Mouse (Mus musculus) limb, embryonic 14.5 days (tissue): ENCODE data around the gene Sult1a1. TPM values are rescaled to one million over a fixed set of nuclear protein-coding genes. Genes with fewer than 3 reads are reported as not detected.
"Not testable (repeated sequence)": the region's sequence is repeated elsewhere in the genome, so short reads cannot be mapped to it uniquely, and the experiment has no call there.

ENCODE experiments used
- ATAC-seq: fragments of 200-750 bp; cut with Nextera tagmentation; 2 replicates; pipeline ENCODE4 v1.8.0; 2017; ENCODE audit warnings: low read depth, moderate number of reproducible peaks, moderate TSS enrichment; ENCODE audit not compliant: low FRiP score
- DNase-seq: peaks from one replicate; pipeline ENCODE4 v3.0.0-alpha.2; 2015; ENCODE audit warnings: low spot score
- H3K27ac ChIP-seq: fragments of 300-500 bp; sonication (generic); replicated peaks from 2 replicates; pipeline ENCODE4 v1.5.1; 2014; ENCODE audit warnings: low read depth, mild to moderate bottlenecking, low read length, moderate library complexity, mixed read lengths
- H3K27me3 ChIP-seq: fragments of 300-500 bp; sonication (generic); 2 replicates; pipeline ENCODE4 v1.6.1; 2014; ENCODE audit warnings: low read length, mixed read lengths; ENCODE audit not compliant: control insufficient read depth, insufficient read depth
- H3K36me3 ChIP-seq: fragments of 300-500 bp; sonication (generic); 2 replicates; pipeline ENCODE4 v1.6.1; 2014; ENCODE audit warnings: mild to moderate bottlenecking, low read length, moderate library complexity, mixed read lengths; ENCODE audit not compliant: control insufficient read depth, insufficient read depth
- H3K4me1 ChIP-seq: fragments of 300-500 bp; sonication (generic); 2 replicates; pipeline ENCODE4 v1.6.1; 2014; ENCODE audit warnings: antibody characterized with exemption, low read length, mixed read lengths; ENCODE audit not compliant: control insufficient read depth, insufficient read depth
- H3K4me2 ChIP-seq: fragments of 300-500 bp; sonication (generic); replicated peaks from 2 replicates; pipeline ENCODE4 v1.6.1; 2014; ENCODE audit warnings: low read depth, mild to moderate bottlenecking, low read length, moderate library complexity; ENCODE audit not compliant: severe bottlenecking
- H3K4me3 ChIP-seq: fragments of 300-500 bp; sonication (generic); replicated peaks from 2 replicates; pipeline ENCODE4 v1.5.1; 2014; ENCODE audit warnings: low read length
- H3K9ac ChIP-seq: fragments of 300-500 bp; sonication (generic); 2 replicates; pipeline ENCODE4 v1.6.1; 2014; ENCODE audit warnings: mild to moderate bottlenecking, low read depth, low read length, moderate library complexity; ENCODE audit not compliant: severe bottlenecking
- H3K9me3 ChIP-seq: fragments of 300-500 bp; sonication (generic); 2 replicates; pipeline ENCODE4 v1.6.1; 2016; ENCODE audit warnings: low read length; ENCODE audit not compliant: control insufficient read depth
- POLR2A ChIP-seq: fragments of 200-500 bp; IDR thresholded peaks from 2 replicates; pipeline ENCODE4 v1.8.0; 2012; ENCODE audit warnings: inconsistent platforms, mild to moderate bottlenecking, moderate library complexity, borderline replicate concordance; ENCODE audit not compliant: insufficient read depth, insufficient read length; ENCODE audit errors: extremely low read depth
- WGBS: fragments of 180-500 bp; shearing (Covaris S2); extraction: QIAGEN DNeasy Blood & Tissue Kit; methylation state at CpG from one replicate; pipeline ENCODE4 v1.1.7; 2014; 5-methylcytosine and 5-hydroxymethylcytosine counted together
- polyA plus RNA-seq, 2 experiments: library from polyadenylated mRNA; depleted of rRNA in 1 of 2; stranded (reverse) in 1 of 2; unstranded in 1 of 2; fragments of >200 nt; fragmentation: Nextera tagmentation in 1 of 2; extraction: Ambion mirVana in 1 of 2; gene quantifications; 2 replicates each; pipeline versions ENCODE4 v1.2.1 to v1.2.3; 2012 to 2014

Gene Sult1a1
- polyA plus RNA-seq, 2 experiments: 6.9 to 10.3 TPM

DNA sequence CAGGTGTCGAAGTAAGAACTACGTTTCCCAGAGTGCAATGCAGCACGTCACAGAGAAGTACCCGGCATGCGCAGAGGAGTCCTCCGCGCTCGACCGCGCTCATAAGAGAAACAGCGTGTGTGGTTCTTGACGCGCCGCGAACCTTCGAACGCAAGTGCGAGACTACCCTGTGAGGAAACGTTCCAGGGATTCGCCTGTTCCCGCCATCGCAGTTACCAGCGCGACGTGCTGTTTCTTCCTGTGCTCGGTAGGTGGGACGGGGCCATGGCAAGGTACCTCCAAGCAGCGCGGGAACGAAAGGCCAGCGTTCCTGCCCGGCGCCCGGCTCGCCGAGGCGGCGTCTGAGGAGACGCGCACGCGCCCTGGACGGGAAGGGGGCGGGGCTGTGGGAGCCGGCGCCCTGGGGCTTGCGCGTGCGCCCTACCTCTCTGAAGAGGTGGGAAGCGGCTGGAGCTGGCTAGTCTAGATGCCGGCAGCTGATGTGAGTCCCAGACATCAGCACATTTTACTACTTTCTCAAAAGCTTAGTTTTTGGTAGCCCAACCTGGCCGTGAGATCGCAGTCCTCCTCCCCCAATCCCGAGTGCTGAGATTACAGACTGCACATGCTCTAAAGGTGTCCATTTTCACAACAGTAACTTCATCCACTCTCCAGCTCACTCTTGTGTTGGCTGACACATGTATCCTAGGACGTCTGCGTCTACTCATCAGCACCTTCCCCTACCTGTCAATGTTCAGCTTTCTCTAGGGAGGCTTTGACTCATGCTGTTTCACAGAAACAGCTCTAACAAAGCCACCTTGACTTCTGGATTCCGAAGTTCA is 26.8 kb downstream of the Sult1a1 start, which contains the start of gene Sgf29:
Gene Sgf29, plus strand, starts transcription at position 79 of the 821 bp plus-strand sequence.
- TF ChIP-seq POLR2A: peak; percentile 99
- Histone ChIP-seq H3K9ac (peak within 1 kb of the TSS; percentile 65), H3K4me2 (peak within 1 kb of the TSS; percentile 75), H3K36me3 (no peaks in the 10 kb centered on the region), H3K9me3 (no peaks in the 10 kb centered on the region), H3K27me3 (no peaks in the 10 kb centered on the region), H3K27ac (peak within 1 kb of the TSS; percentile 91), H3K4me1 (0 out of 2 replicates have a peak, but pooled peaks cover 2% of the 10 kb centered on the region), H3K4me3 (peak within 1 kb of the TSS; percentile 59)
- DNase-seq (peak; percentile 95), ATAC-seq (peak; percentile 97)
- WGBS: under 1% methylated on average over 54 of the region's 57 CpGs

DNA sequence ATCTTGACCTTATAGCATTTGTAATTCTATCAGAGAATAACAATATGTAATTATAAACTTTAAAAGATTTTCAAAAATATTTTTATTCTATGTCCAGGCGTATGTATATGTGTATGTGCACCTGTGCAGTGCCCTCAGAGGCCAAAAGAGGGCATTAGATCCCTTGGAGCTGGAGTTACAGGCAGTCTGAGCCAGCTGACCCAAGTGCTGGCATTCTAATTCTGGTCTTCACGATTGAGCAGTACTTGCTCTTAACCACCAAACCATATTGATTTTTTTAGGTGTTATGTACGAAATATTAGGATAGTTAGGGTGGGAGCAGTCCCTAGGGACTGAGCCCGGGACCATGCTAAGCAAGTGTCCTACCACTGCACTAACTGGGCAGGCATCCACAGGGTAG is 27.7 kb downstream of the Sult1a1 start:
- Histone ChIP-seq H3K9ac (no peak overlapping the region), H3K27ac (no peak overlapping the region), H3K27me3 (no peaks in the 10 kb centered on the region), H3K36me3 (no peaks in the 10 kb centered on the region), H3K4me2 (peak overlapping the region; percentile 75; the same call in 1 of the 2 replicates), H3K9me3 (no peaks in the 10 kb centered on the region), H3K4me3 (peak overlapping the region; percentile 59; the same call in 1 of the 2 replicates), H3K4me1 (0 out of 2 replicates have a peak, but pooled peaks cover 2% of the 10 kb centered on the region)
- 76% methylated on average over 4 of the region's 4 CpGs for WGBS
- TF ChIP-seq POLR2A: no peak
- DNase-seq (no peak), ATAC-seq (no peak)

DNA sequence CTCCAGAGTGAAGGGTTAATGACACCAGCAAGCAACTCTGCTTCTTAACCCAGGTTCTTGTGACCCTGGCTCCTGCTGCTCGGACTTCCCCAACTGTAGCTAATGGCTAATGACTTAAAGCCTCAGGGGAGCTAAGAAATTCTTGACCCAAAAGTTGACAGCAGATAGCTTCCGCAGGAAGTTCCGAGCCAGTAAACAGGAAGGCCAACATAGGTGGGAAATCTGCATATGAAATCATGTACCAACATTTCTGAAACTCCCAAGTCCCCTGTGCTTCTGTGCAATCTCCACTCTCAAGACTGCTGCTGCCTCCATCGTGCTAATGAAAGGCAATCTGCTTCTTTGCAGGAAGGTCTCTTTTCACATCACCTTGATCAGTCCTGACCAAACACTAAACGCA is 30.5 kb downstream of the Sult1a1 start:
- ATAC-seq (no peak), DNase-seq (no peak)
- TF ChIP-seq POLR2A: no peak
- Histone ChIP-seq H3K4me3 (no peak overlapping the region), H3K4me2 (no peak overlapping the region), H3K27me3 (no peaks in the 10 kb centered on the region), H3K9me3 (no peaks in the 10 kb centered on the region), H3K4me1 (0 out of 2 replicates have a peak, but pooled peaks cover 2% of the 10 kb centered on the region), H3K27ac (no peak overlapping the region), H3K9ac (no peak overlapping the region), H3K36me3 (no peaks in the 10 kb centered on the region)
- WGBS: 42% methylated on average over 5 of the region's 5 CpGs

DNA sequence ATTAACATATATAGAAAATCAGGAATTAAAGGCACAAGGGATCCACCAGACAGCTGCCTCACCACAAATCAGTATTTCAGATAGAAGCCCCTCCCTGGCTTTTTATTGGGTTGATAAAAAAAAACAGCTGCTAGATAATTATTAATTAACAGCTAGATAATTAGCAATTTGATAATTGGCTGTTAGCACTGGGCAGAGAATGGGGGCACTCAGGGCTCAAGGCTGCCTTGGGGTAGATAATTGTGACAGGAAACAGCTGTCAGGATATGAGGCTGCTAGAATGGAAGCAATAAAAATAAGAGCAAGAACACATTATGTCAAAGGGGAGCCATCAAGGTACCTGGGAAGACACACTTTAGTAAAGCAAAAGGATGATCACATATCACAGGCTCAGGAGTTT is 31.3 kb downstream of the Sult1a1 start:
- DNase-seq (no peak), ATAC-seq (no peak)
- Histone ChIP-seq H3K4me1 (0 out of 2 replicates have a peak, but pooled peaks cover 2% of the 10 kb centered on the region), H3K9ac (no peak overlapping the region), H3K27ac (no peak overlapping the region), H3K27me3 (no peaks in the 10 kb centered on the region), H3K4me3 (no peak overlapping the region), H3K36me3 (no peaks in the 10 kb centered on the region), H3K4me2 (no peak overlapping the region), H3K9me3 (no peaks in the 10 kb centered on the region)
- no peak for TF ChIP-seq POLR2A

DNA sequence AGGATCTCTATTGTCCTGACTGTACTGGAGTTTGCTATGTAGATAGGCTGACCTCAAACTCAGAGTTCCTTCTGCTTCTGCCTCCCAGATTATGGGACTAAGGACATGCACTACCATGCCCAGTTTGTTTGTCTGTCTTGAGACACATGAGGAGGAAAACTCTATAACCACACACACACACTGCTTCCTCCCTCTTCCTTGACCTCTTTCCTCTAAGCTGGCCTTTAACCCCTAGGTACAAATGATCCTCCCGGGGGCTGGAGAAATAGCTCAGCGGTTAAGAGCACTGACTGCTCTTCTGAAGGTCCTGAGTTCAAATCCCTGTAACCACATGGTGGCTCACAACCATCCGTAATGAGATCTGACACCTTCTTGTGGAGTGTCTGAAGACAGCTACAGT is 31.9 kb downstream of the Sult1a1 start:
- WGBS: 63% methylated on average over 3 of the region's 3 CpGs
- no peak for TF ChIP-seq POLR2A
- Histone ChIP-seq H3K36me3 (no peaks in the 10 kb centered on the region), H3K27ac (no peak overlapping the region), H3K4me3 (no peak overlapping the region), H3K4me2 (no peak overlapping the region), H3K9ac (no peak overlapping the region), H3K4me1 (0 out of 2 replicates have a peak, but pooled peaks cover 2% of the 10 kb centered on the region), H3K27me3 (no peaks in the 10 kb centered on the region), H3K9me3 (no peaks in the 10 kb centered on the region)
- DNase-seq: no peak
- ATAC-seq: no peak

DNA sequence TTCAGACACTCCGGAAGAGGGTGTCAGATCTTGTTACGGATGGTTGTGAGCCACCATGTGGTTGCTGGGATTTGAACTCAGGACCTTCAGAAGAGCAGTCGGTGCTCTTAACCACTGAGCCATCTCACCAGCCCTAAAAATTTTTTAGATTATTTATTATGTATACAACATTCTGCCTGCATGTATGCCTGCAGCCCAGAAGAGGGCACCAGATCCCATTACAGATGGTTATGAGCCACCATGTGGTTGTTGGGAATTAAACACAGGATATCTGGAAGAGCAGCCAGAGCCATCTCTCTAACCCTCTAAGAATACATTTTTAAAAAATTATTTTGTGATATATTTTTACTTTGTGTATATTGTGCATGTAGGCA is 33.0 kb downstream of the Sult1a1 start:
- peak; percentile 23; the same call in 1 of the 2 replicates for ATAC-seq
- not testable (repeated sequence) for H3K4me1 ChIP-seq, H3K36me3 ChIP-seq, H3K27me3 ChIP-seq, H3K9ac ChIP-seq, H3K4me2 ChIP-seq, DNase-seq, H3K4me3 ChIP-seq, H3K27ac ChIP-seq, H3K9me3 ChIP-seq
- WGBS: 69% methylated on average over 2 of the region's 3 CpGs
